Mouse (Mus musculus): ENCODE measurements around the gene Pou3f3. TPM values are rescaled to one million over a fixed set of nuclear protein-coding genes. Genes with fewer than 3 reads are reported as not detected.

Pou3f3 gene
- polyA plus RNA-seq, 1 experiment from 2014 or later: not detected

GRCm38 (mm10) chr1:42713104-42713932 lies 17.8 kb downstream of the Pou3f3 start:
- WGBS: 1% methylated on average over 46 of the region's 46 CpGs
- H3K4me2 ChIP-seq (ENCODE audit: low read depth, low read length): peak overlapping the region; percentile 66
- H3K27ac ChIP-seq (ENCODE audit: low read length): no peak overlapping the region
- 0 out of 2 replicates have a peak overlapping the region, but pooled peaks have one; percentile 31 for H3K9ac ChIP-seq (ENCODE audit: low read length)
- peaks cover 75% of the 10 kb centered on the region for H3K27me3 ChIP-seq (ENCODE audit: control insufficient read depth, insufficient read depth, low read length)
- H3K4me3 ChIP-seq (replicated peaks; ENCODE audit: low read length): peak overlapping the region; percentile 39
- ATAC-seq (ENCODE audit: insufficient read depth, low FRiP score): no peak
- H3K36me3 ChIP-seq (ENCODE audit: control insufficient read depth, insufficient read depth, low read length): no peaks in the 10 kb centered on the region
- H3K9me3 ChIP-seq (replicated peaks; ENCODE audit: control insufficient read depth, low read length): no peaks in the 10 kb centered on the region
- H3K4me1 ChIP-seq (ENCODE audit: control insufficient read depth, insufficient read depth, low read length): peaks cover 10% of the 10 kb centered on the region

DNA sequence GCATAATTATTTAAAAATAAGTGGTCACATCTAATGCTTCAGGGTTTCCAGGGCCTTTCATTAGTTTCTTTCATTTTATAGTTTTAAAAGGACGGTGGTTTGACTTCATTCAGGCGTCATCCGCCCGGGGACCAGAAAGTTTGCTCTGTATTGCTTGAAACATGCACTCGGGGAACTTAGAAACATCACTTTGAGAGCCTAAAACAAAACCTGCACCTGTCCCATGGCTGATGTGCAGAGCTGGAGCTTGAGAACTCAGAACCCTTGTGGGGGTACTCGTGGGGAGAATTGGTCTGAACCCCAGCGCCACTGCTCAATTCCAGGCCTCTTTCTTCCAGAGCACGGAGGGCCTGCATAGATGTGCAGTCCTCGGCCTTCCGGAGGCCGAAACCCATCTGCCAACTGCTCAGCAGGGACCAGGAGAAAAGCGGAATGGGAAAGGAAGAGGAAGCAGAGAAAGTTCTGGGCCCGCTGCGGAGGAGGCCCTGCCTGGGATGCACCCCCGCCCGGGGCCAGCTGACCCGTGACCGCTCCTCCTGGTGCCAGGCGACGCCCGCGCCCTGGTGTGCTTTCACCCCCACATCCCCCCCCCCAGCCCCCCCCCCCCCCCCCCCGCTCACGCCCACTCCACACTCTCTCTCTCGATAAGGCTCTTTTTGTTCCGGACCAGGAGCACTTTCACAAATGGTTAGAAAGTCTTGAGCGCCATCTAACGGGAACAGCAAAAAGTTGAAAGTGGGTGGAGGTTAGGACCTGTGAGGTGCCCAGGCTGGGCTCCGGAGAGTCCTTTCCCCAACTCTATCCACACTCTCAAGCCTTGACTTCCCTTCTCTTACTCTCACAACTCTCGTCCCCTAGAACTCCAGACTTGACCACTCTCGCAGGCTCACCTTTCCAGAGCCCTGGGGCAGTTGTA lies 18.7 kb downstream of the Pou3f3 start:
- 2% methylated on average over 27 of the region's 31 CpGs for WGBS
- peaks cover 65% of the 10 kb centered on the region for H3K27me3 ChIP-seq (ENCODE audit: control insufficient read depth, insufficient read depth, low read length)
- peak overlapping the region; percentile 39 for H3K4me3 ChIP-seq (replicated peaks; ENCODE audit: low read length)
- H3K9me3 ChIP-seq (replicated peaks; ENCODE audit: control insufficient read depth, low read length): no peaks in the 10 kb centered on the region
- peak overlapping the region; percentile 54 for H3K9ac ChIP-seq (ENCODE audit: low read length)
- H3K4me2 ChIP-seq (ENCODE audit: low read depth, low read length): peak overlapping the region; percentile 66
- no peaks in the 10 kb centered on the region for H3K36me3 ChIP-seq (ENCODE audit: control insufficient read depth, insufficient read depth, low read length)
- H3K4me1 ChIP-seq (ENCODE audit: control insufficient read depth, insufficient read depth, low read length): peaks cover 10% of the 10 kb centered on the region
- ATAC-seq (ENCODE audit: insufficient read depth, low FRiP score): peak; percentile 61
- no peak overlapping the region for H3K27ac ChIP-seq (ENCODE audit: low read length)

GRCm38 (mm10) chr1:42718549-42718948 lies 23.0 kb downstream of the Pou3f3 start:
- Histone ChIP-seq H3K4me3 (replicated peaks; ENCODE audit: low read length) (no peak overlapping the region), H3K36me3 (ENCODE audit: control insufficient read depth, insufficient read depth, low read length) (no peaks in the 10 kb centered on the region), H3K9me3 (replicated peaks; ENCODE audit: control insufficient read depth, low read length) (no peaks in the 10 kb centered on the region), H3K9ac (ENCODE audit: low read length) (no peak overlapping the region), H3K27me3 (ENCODE audit: control insufficient read depth, insufficient read depth, low read length) (peaks cover 28% of the 10 kb centered on the region), H3K27ac (ENCODE audit: low read length) (no peak overlapping the region), H3K4me2 (ENCODE audit: low read depth, low read length) (no peak overlapping the region), H3K4me1 (ENCODE audit: control insufficient read depth, insufficient read depth, low read length) (peaks cover 7% of the 10 kb centered on the region)
- ATAC-seq (ENCODE audit: insufficient read depth, low FRiP score): no peak
- 36% methylated on average over 5 of the region's 5 CpGs for WGBS

- no peak overlapping the region for H3K9ac ChIP-seq (ENCODE audit: low read length)
- H3K27me3 ChIP-seq (ENCODE audit: control insufficient read depth, insufficient read depth, low read length): peaks cover under 1% of the 10 kb centered on the region
- H3K27ac ChIP-seq (ENCODE audit: low read length): no peak overlapping the region
- H3K36me3 ChIP-seq (ENCODE audit: control insufficient read depth, insufficient read depth, low read length): no peaks in the 10 kb centered on the region
- no peaks in the 10 kb centered on the region for H3K4me1 ChIP-seq (ENCODE audit: control insufficient read depth, insufficient read depth, low read length)
- no peak overlapping the region for H3K4me2 ChIP-seq (ENCODE audit: low read depth, low read length)
- no peaks in the 10 kb centered on the region for H3K9me3 ChIP-seq (replicated peaks; ENCODE audit: control insufficient read depth, low read length)
- ATAC-seq (ENCODE audit: insufficient read depth, low FRiP score): no peak
- 66% methylated on average over 5 of the region's 5 CpGs for WGBS
- no peak overlapping the region for H3K4me3 ChIP-seq (replicated peaks; ENCODE audit: low read length)
Measured at GRCm38 (mm10) chr1:42721353-42721752, 25.8 kb downstream of the Pou3f3 start.

DNA sequence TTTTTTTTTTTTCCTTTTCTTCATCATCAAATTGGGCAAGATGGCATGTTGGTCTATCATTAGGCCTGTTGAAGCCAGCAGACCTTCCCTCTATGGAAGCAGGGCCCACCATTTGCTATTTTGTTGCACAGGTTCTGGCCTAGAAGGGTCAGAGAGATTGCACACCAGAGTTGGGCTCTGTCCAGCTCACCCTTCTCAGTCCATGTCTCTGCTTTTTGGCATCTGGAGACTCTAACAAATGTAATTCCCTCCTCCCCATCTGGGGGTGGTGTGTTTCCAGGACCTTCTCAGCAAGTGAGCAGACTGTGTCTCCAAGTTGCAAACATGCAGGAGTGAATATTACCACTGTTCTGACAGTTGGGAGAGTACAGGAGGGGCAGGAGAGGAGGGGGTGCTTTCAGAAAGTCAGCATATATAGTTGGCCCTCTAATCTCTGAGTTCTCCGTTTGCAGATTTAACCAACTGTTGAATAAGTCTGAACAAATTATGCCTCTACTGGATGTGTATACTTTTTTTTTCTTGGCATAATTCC lies 28.3 kb downstream of the Pou3f3 start:
- H3K36me3 ChIP-seq (ENCODE audit: control insufficient read depth, insufficient read depth, low read length): no peaks in the 10 kb centered on the region
- no peak overlapping the region for H3K9ac ChIP-seq (ENCODE audit: low read length)
- WGBS: 72% methylated on average over 1 of the region's 1 CpGs
- no peaks in the 10 kb centered on the region for H3K9me3 ChIP-seq (replicated peaks; ENCODE audit: control insufficient read depth, low read length)
- no peaks in the 10 kb centered on the region for H3K4me1 ChIP-seq (ENCODE audit: control insufficient read depth, insufficient read depth, low read length)
- H3K27me3 ChIP-seq (ENCODE audit: control insufficient read depth, insufficient read depth, low read length): no peaks in the 10 kb centered on the region
- no peak overlapping the region for H3K4me3 ChIP-seq (replicated peaks; ENCODE audit: low read length)
- no peak overlapping the region for H3K4me2 ChIP-seq (ENCODE audit: low read depth, low read length)
- H3K27ac ChIP-seq (ENCODE audit: low read length): no peak overlapping the region
- no peak for ATAC-seq (ENCODE audit: insufficient read depth, low FRiP score)

- no peaks in the 10 kb centered on the region for H3K36me3 ChIP-seq (ENCODE audit: control insufficient read depth, insufficient read depth, low read length)
- H3K9me3 ChIP-seq (replicated peaks; ENCODE audit: control insufficient read depth, low read length): no peaks in the 10 kb centered on the region
- H3K4me3 ChIP-seq (replicated peaks; ENCODE audit: low read length): no peak overlapping the region
- ATAC-seq (ENCODE audit: insufficient read depth, low FRiP score): no peak
- no peak overlapping the region for H3K4me2 ChIP-seq (ENCODE audit: low read depth, low read length)
- 74% methylated on average over 2 of the region's 2 CpGs for WGBS
- H3K4me1 ChIP-seq (ENCODE audit: control insufficient read depth, insufficient read depth, low read length): no peaks in the 10 kb centered on the region
- no peak overlapping the region for H3K9ac ChIP-seq (ENCODE audit: low read length)
- no peaks in the 10 kb centered on the region for H3K27me3 ChIP-seq (ENCODE audit: control insufficient read depth, insufficient read depth, low read length)
- H3K27ac ChIP-seq (ENCODE audit: low read length): no peak overlapping the region
Measured at GRCm38 (mm10) chr1:42724881-42725280, 29.3 kb downstream of the Pou3f3 start.

DNA sequence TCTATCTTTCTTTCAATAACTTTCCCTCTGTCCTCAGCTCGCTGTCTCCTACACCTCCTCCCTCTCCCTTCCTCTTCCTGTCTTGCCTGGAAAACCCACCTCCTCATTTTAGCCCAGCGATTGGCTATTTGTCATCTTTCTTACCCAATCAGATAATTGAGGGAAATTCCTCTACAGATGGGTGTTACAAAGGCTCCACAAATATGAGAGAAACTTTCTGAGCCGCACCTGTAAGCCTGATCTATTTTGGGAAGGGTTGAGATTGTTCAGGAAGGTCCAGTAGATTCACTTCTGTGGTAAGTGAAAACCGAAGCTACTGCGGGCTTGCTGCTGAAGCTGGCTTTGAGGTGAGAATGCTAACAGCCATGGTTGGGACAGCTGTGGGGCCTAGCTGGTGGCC lies 31.6 kb downstream of the Pou3f3 start:
- Histone ChIP-seq H3K36me3 (ENCODE audit: control insufficient read depth, insufficient read depth, low read length) (no peaks in the 10 kb centered on the region), H3K4me2 (ENCODE audit: low read depth, low read length) (no peak overlapping the region), H3K4me1 (ENCODE audit: control insufficient read depth, insufficient read depth, low read length) (no peaks in the 10 kb centered on the region), H3K27me3 (ENCODE audit: control insufficient read depth, insufficient read depth, low read length) (no peaks in the 10 kb centered on the region), H3K9ac (ENCODE audit: low read length) (no peak overlapping the region), H3K4me3 (replicated peaks; ENCODE audit: low read length) (no peak overlapping the region), H3K27ac (ENCODE audit: low read length) (no peak overlapping the region), H3K9me3 (replicated peaks; ENCODE audit: control insufficient read depth, low read length) (no peaks in the 10 kb centered on the region)
- WGBS: 71% methylated on average over 5 of the region's 5 CpGs
- ATAC-seq (ENCODE audit: insufficient read depth, low FRiP score): no peak

DNA sequence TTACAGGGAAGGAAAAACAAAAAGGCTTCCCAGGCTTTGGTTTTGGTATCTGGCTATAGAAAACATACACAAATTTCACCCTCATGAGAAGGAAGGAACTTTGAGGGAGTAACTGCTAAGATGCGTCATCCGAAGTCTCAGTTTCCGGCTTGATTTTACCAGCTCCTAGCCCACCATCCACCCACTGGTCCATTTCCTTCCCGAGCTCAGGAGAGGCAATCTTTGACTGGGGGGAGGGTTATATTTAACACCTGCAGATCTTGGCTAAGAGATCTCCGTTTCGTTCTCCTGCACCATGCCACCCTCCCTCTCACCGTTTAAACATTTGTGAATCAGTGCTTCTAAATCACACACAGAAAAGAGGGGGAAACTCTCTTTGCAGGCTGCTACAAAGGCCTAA lies 32.1 kb downstream of the Pou3f3 start:
- Histone ChIP-seq H3K4me3 (replicated peaks; ENCODE audit: low read length) (no peak overlapping the region), H3K9me3 (replicated peaks; ENCODE audit: control insufficient read depth, low read length) (no peaks in the 10 kb centered on the region), H3K4me2 (ENCODE audit: low read depth, low read length) (no peak overlapping the region), H3K27ac (ENCODE audit: low read length) (no peak overlapping the region), H3K36me3 (ENCODE audit: control insufficient read depth, insufficient read depth, low read length) (no peaks in the 10 kb centered on the region), H3K9ac (ENCODE audit: low read length) (no peak overlapping the region), H3K4me1 (ENCODE audit: control insufficient read depth, insufficient read depth, low read length) (no peaks in the 10 kb centered on the region), H3K27me3 (ENCODE audit: control insufficient read depth, insufficient read depth, low read length) (no peaks in the 10 kb centered on the region)
- 67% methylated on average over 7 of the region's 7 CpGs for WGBS
- ATAC-seq (ENCODE audit: insufficient read depth, low FRiP score): no peak
